8 mouse cellular contexts compared by ENCODE assay signal in genomic region chr13:119791580-119792135, GRCm38 (mm10). TPM values are rescaled to one million over a fixed set of nuclear protein-coding genes. Genes with fewer than 3 reads are reported as not detected.
DNase-seq lines count a peak whose midpoint lies in the region; ATAC-seq and TF ChIP-seq lines count a peak whose summit lies in the region.

No protein-coding gene starts in this region.

- TF ChIP-seq CTCF in embryonic fibroblast, embryonic 13.5 days (IDR thresholded peaks at IDR 0.05; ENCODE audit: borderline replicate concordance, insufficient read depth, low read length), result no peak

- no peak for ATAC-seq in megakaryocyte, adult 5-6 weeks (ENCODE audit: poor library complexity, severe bottlenecking)

- H3K36me3 ChIP-seq in megakaryocyte, embryonic 14.5 days (replicated peaks; ENCODE audit: low read length), result peaks cover 21% of the 10 kb centered on the region

- no peaks in the 10 kb centered on the region for H3K27me3 ChIP-seq in megakaryocyte, embryonic 14.5 days (replicated peaks)

- intact Hi-C loops in gastrocnemius, postnatal 36 days (cut with DNase I), result loop anchor here (2.0 kb wide), 1 partner anchor 37 kb away; the partner anchor contains the start of gene Nim1k

- peaks cover 48% of the 10 kb centered on the region for H3K4me1 ChIP-seq in megakaryocyte, embryonic 14.5 days
- H3K4me1 ChIP-seq in embryonic fibroblast, embryonic 13.5 days (ENCODE audit: control insufficient read depth, insufficient read depth, low read length), result no peaks in the 10 kb centered on the region

- H3K4me3 ChIP-seq in megakaryocyte, embryonic 14.5 days (replicated peaks), result peak overlapping the region; percentile 96
- H3K4me3 ChIP-seq in embryonic fibroblast, embryonic 13.5 days (ENCODE audit: insufficient read depth, low read length), result peak overlapping the region; percentile 55

- no peak for TF ChIP-seq POLR2A in embryonic fibroblast, embryonic 13.5 days (IDR thresholded peaks at IDR 0.05; ENCODE audit: low read depth, low read length)

- peak overlapping the region; percentile 54 for H3K27ac ChIP-seq in embryonic fibroblast, embryonic 13.5 days (ENCODE audit: insufficient read depth, low read length)

- H3K9me3 ChIP-seq in megakaryocyte, embryonic 14.5 days, result no peaks in the 10 kb centered on the region

- peak; percentile 30 for DNase-seq in kidney, adult 11 months
- peak; percentile 12 for DNase-seq in mesoderm, embryonic 11.5 days (ENCODE audit: low read depth, low spot score)
- no peak for DNase-seq in urinary bladder, postnatal 25 days (ENCODE audit: low spot score)
- DNase-seq in spleen, postnatal 14 days (ENCODE audit: low spot score in 2 of 2), result no peak
- no peak for DNase-seq in gastrocnemius, postnatal 36 days

RNA-seq across cellular contexts. Expression of gene Zfp131, which starts 1.0 kb away (rescaled TPM):
- 9.9 and 24.6 TPM in 2 replicates for polyA plus RNA-seq in megakaryocyte, embryonic 14.5 days (2012; ENCODE audit: insufficient read depth, low replicate concordance)
- total RNA-seq in megakaryocyte, adult 5-6 weeks (2015), result 37.1 and 43.6 TPM in 2 replicates
- total RNA-seq in megakaryocyte, adult 5-6 weeks (2017), result 43.0 and 45.1 TPM in 2 replicates
- polyA plus RNA-seq in embryonic fibroblast, embryonic 13.5 days (2011; ENCODE audit: insufficient read length, low read depth, missing spikeins), result 57.8 and 64.5 TPM in 2 replicates
- total RNA-seq in gastrocnemius, postnatal 36 days (2021), result 10 to 100 TPM; 19.1 to 19.2 TPM

RNA-seq across cellular contexts. Expression of gene Nim1k, which starts 36.0 kb away (rescaled TPM):
- polyA plus RNA-seq in megakaryocyte, embryonic 14.5 days (2012; ENCODE audit: insufficient read depth, low replicate concordance), result 0.23 TPM in 1 of 2 replicates, not detected in the other
- 0.98 and 1.4 TPM in 2 replicates for total RNA-seq in megakaryocyte, adult 5-6 weeks (2015)
- 0.48 and 1.5 TPM in 2 replicates for total RNA-seq in megakaryocyte, adult 5-6 weeks (2017)
- 1.3 and 1.9 TPM in 2 replicates for polyA plus RNA-seq in embryonic fibroblast, embryonic 13.5 days (2011; ENCODE audit: insufficient read length, low read depth, missing spikeins)
- total RNA-seq in gastrocnemius, postnatal 36 days (2021), result 1 to 10 TPM in 1 of 2 experiments, under 1 TPM in 1; 0.76 to 1.3 TPM

RNA-seq across cellular contexts. Expression of gene AF067063, which starts 38.4 kb away (rescaled TPM):
- not detected in 2 replicates for polyA plus RNA-seq in megakaryocyte, embryonic 14.5 days (2012; ENCODE audit: insufficient read depth, low replicate concordance)
- total RNA-seq in megakaryocyte, adult 5-6 weeks (2015), result not detected in 2 replicates
- total RNA-seq in megakaryocyte, adult 5-6 weeks (2017), result not detected in 2 replicates
- polyA plus RNA-seq in embryonic fibroblast, embryonic 13.5 days (2011; ENCODE audit: insufficient read length, low read depth, missing spikeins), result not detected in 2 replicates
- not detected for total RNA-seq in gastrocnemius, postnatal 36 days (2021)

RNA-seq across cellular contexts. Expression of gene D13Ertd608e, which starts 44.1 kb away (rescaled TPM):
- not detected in 2 replicates for polyA plus RNA-seq in megakaryocyte, embryonic 14.5 days (2012; ENCODE audit: insufficient read depth, low replicate concordance)
- 0.45 and 1.7 TPM in 2 replicates for total RNA-seq in megakaryocyte, adult 5-6 weeks (2015)
- total RNA-seq in megakaryocyte, adult 5-6 weeks (2017), result 2.6 TPM in 1 of 2 replicates, not detected in the other
- not detected in 2 replicates for polyA plus RNA-seq in embryonic fibroblast, embryonic 13.5 days (2011; ENCODE audit: insufficient read length, low read depth, missing spikeins)
- total RNA-seq in gastrocnemius, postnatal 36 days (2021), result not detected

Comparison
In these comparisons a context has a peak if more than half of its experiments do, and no peak if none do; other contexts are left out.
1. DNase-seq: peak in kidney, adult 11 months (single experiment) and mesoderm, embryonic 11.5 days (single experiment); none in urinary bladder, postnatal 25 days (single experiment), spleen, postnatal 14 days (0 of 2) and gastrocnemius, postnatal 36 days (0 of 2).